Comparison of ENCODE assay signal across 14 mouse cellular contexts in the genomic region with DNA sequence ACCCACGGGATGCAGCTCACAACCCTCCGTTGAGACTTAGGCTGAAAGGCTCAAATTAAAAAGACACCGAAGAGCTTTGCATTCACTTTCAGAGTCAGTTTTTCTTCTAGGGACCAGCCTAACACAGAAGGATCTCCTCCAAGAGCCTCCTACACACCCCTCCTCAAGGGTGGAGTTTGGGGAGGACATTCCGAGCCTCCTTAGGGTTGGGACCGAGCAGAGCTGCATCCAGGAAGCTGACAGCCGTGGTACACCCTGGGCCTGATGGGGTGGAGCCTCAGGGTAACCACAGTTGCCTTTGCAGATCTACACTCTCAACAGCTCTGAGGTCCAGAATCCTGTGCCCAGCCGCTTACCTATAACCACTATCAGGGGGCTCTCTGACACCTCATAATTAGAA. TPM values are rescaled to one million over a fixed set of nuclear protein-coding genes. Genes with fewer than 3 reads are reported as not detected.
DNase-seq lines count a peak whose midpoint lies in the region; ATAC-seq and TF ChIP-seq lines count a peak whose summit lies in the region.
"Had no signal": no experiment of that assay in that cellular context is flagged by ENCODE, and none has a peak within 500 bp of the region (broad histone marks: within the 10 kb centered on the region; RNA-seq: fewer than 3 reads in every experiment).

No protein-coding gene starts in this region.

- H3K36me3 ChIP-seq in kidney, embryonic 16.5 days (ENCODE audit: insufficient read depth, low read length), result no peaks in the 10 kb centered on the region
- H3K36me3 ChIP-seq in MEL (ENCODE audit: control insufficient read depth in 1 of 2, insufficient read depth in 2 of 2, low read length in 2 of 2), result peaks cover 0 to 57% of the 10 kb centered on the region in 2 experiments; a peak in 2 of 4 replicates
- H3K36me3 ChIP-seq in intestine, embryonic 16.5 days (ENCODE audit: control insufficient read depth, insufficient read depth, low read length), result no peaks in the 10 kb centered on the region
- H3K36me3 ChIP-seq: embryonic facial prominence, embryonic 12.5 days; G1E; liver, embryonic 13.5 days had no signal

- WGBS in kidney, embryonic 16.5 days, result 43% methylated on average over 7 of the region's 7 CpGs
- 59% methylated on average over 7 of the region's 7 CpGs for WGBS in intestine, embryonic 16.5 days

- H3K9me3 ChIP-seq in kidney, embryonic 16.5 days (ENCODE audit: low read length), result no peaks in the 10 kb centered on the region
- no peaks in the 10 kb centered on the region for H3K9me3 ChIP-seq in MEL (replicated peaks; ENCODE audit: insufficient read depth, low read length)
- no peaks in the 10 kb centered on the region for H3K9me3 ChIP-seq in intestine, embryonic 16.5 days (ENCODE audit: control insufficient read depth, low read length)
- H3K9me3 ChIP-seq: embryonic facial prominence, embryonic 12.5 days; G1E; liver, embryonic 13.5 days had no signal

- H3K27ac ChIP-seq in kidney, embryonic 16.5 days (ENCODE audit: low read length), result peak overlapping the region; percentile 25; the same call in 1 of the 2 replicates
- H3K27ac ChIP-seq in MEL (ENCODE audit: control insufficient read depth, low read depth, low read length), result peak overlapping the region; percentile 41
- H3K27ac ChIP-seq in intestine, embryonic 16.5 days (ENCODE audit: low read length), result peak overlapping the region; percentile 39; the same call in 1 of the 2 replicates
- H3K27ac ChIP-seq: hindbrain, postnatal 0 days; liver, embryonic 13.5 days had no signal

- 0 out of 4 replicates have a peak, but pooled peaks of 1 of the 2 experiments have one; percentile 33 for TF ChIP-seq POLR2A in MEL (IDR thresholded peaks at IDR 0.05; ENCODE audit: control insufficient read depth in 1 of 2, insufficient read depth in 1 of 2, low read depth in 1 of 2, low read length in 2 of 2, poor library complexity in 1 of 2)

- no peaks in the 10 kb centered on the region for H3K79me2 ChIP-seq in MEL (ENCODE audit: control insufficient read depth, insufficient read depth, low read length, poor library complexity)

- H3K4me3 ChIP-seq in kidney, embryonic 16.5 days (ENCODE audit: low read length), result no peak overlapping the region
- H3K4me3 ChIP-seq in MEL (ENCODE audit: control insufficient read depth in 1 of 2, insufficient read depth in 1 of 2, low read depth in 2 of 2, low read length in 2 of 2), result peak overlapping the region in 1 of 2 experiments; percentile 8; a peak in 1 of 4 replicates
- H3K4me3 ChIP-seq in intestine, embryonic 16.5 days (ENCODE audit: low read length), result no peak overlapping the region
- H3K4me3 ChIP-seq: embryonic facial prominence, embryonic 12.5 days; liver, embryonic 13.5 days had no signal

- H3K27me3 ChIP-seq in kidney, embryonic 16.5 days (ENCODE audit: insufficient read depth, low read length), result no peaks in the 10 kb centered on the region
- H3K27me3 ChIP-seq in MEL (ENCODE audit: control insufficient read depth in 1 of 2, insufficient read depth in 2 of 2, low read length in 2 of 2), result no peaks in the 10 kb centered on the region
- H3K27me3 ChIP-seq in intestine, embryonic 16.5 days (replicated peaks; ENCODE audit: control insufficient read depth, insufficient read depth, low read length), result no peaks in the 10 kb centered on the region
- H3K27me3 ChIP-seq: embryonic facial prominence, embryonic 12.5 days; liver, embryonic 13.5 days had no signal

- no peak for TF ChIP-seq CTCF in MEL (IDR thresholded peaks at IDR 0.05 in 2 of 3, conservative IDR thresholded peaks at IDR 0.05 in 1 of 3; ENCODE audit: control insufficient read depth in 1 of 3, insufficient read depth in 1 of 3, low read depth in 2 of 3, low read length in 3 of 3, poor library complexity in 1 of 3, severe bottlenecking in 1 of 3)

- H3K4me1 ChIP-seq in kidney, embryonic 16.5 days (ENCODE audit: insufficient read depth, low read length), result peaks cover 3% of the 10 kb centered on the region; the same call in 1 of the 2 replicates
- H3K4me1 ChIP-seq in MEL (ENCODE audit: control insufficient read depth in 1 of 2, insufficient read depth in 2 of 2, low read length in 2 of 2), result peaks cover 31 to 56% of the 10 kb centered on the region in 2 experiments
- peaks cover 9% of the 10 kb centered on the region for H3K4me1 ChIP-seq in intestine, embryonic 16.5 days (ENCODE audit: control insufficient read depth, insufficient read depth, low read length)

- H3K9ac ChIP-seq in kidney, embryonic 16.5 days (replicated peaks; ENCODE audit: low read length), result no peak overlapping the region
- peak overlapping the region; percentile 49 for H3K9ac ChIP-seq in MEL (ENCODE audit: control insufficient read depth, low read depth, low read length, poor library complexity, severe bottlenecking)
- no peak overlapping the region for H3K9ac ChIP-seq in intestine, embryonic 16.5 days (ENCODE audit: low read depth, low read length)
- H3K9ac ChIP-seq: embryonic facial prominence, embryonic 12.5 days; liver, embryonic 13.5 days had no signal

- no peak for DNase-seq in kidney, adult 8-10 months
- DNase-seq in MEL (ENCODE audit: low read depth, low spot score), result peak; percentile 30
- no peak for DNase-seq in embryo, embryonic 10.5 days (ENCODE audit: low spot score)
- no peak for DNase-seq in embryo, embryonic 11 days
- DNase-seq: cerebellum, adult 11 months; liver, embryonic 13.5 days; right cerebral cortex, postnatal 4 days; thymus, postnatal 14 days had no signal

- no peak for TF ChIP-seq EP300 in MEL (IDR thresholded peaks at IDR 0.05; ENCODE audit: low read depth in 1 of 2, low read length in 2 of 2)

- ATAC-seq in kidney, embryonic 16.5 days (ENCODE audit: low FRiP score, low TSS enrichment), result peak; percentile 63
- ATAC-seq in common myeloid progenitor, adult 5-6 weeks (replicated peaks; ENCODE audit: low read depth, poor library complexity, severe bottlenecking), result 0 out of 2 replicates have a peak, but pooled peaks have one; percentile 24
- ATAC-seq in intestine, embryonic 16.5 days, result peak; percentile 40; the same call in 1 of the 2 replicates
- ATAC-seq: hindbrain, postnatal 0 days had no signal

- H3K4me2 ChIP-seq in kidney, embryonic 16.5 days (replicated peaks; ENCODE audit: low read depth, low read length), result no peak overlapping the region; the same call in 1 of the 2 replicates
- no peak overlapping the region for H3K4me2 ChIP-seq in intestine, embryonic 16.5 days (ENCODE audit: low read depth, low read length)
- H3K4me2 ChIP-seq: embryonic facial prominence, embryonic 12.5 days; liver, embryonic 13.5 days had no signal

- TF ChIP-seq RAD21 in MEL (IDR thresholded peaks at IDR 0.05; ENCODE audit: low read depth, low read length), result no peak

TF ChIP-seq in MEL, 35 proteins besides CTCF, POLR2A, EP300 and RAD21:
- no peak for TF ChIP-seq MEF2A (IDR thresholded peaks at IDR 0.05; ENCODE audit: extremely low read depth, insufficient replicate concordance, low read depth, low read length, poor library complexity, severe bottlenecking)
- no peak for TF ChIP-seq JUND (IDR thresholded peaks at IDR 0.05; ENCODE audit: low read depth, low read length)
- no peak for TF ChIP-seq ZC3H11A (IDR thresholded peaks at IDR 0.05; ENCODE audit: low read depth, low read length)
- TF ChIP-seq USF2 (IDR thresholded peaks at IDR 0.05; ENCODE audit: borderline replicate concordance in 1 of 2, insufficient read depth in 1 of 2, low read depth in 1 of 2, low read length in 2 of 2), result no peak
- 0 out of 2 replicates have a peak, but pooled peaks have one; percentile 6 for TF ChIP-seq MXI1 (IDR thresholded peaks at IDR 0.05; ENCODE audit: low read depth, low read length)
- no peak for TF ChIP-seq BHLHE40 (IDR thresholded peaks at IDR 0.05; ENCODE audit: borderline replicate concordance, low read depth, low read length)
- TF ChIP-seq SIN3A (IDR thresholded peaks at IDR 0.05; ENCODE audit: low read length), result no peak

RNA-seq across cellular contexts. Expression of a gene that starts 23.3 kb away (rescaled TPM):
- polyA plus RNA-seq in kidney, embryonic 16.5 days (2015; fragmentation: Nextera tagmentation; extraction: Ambion mirVana), result 15.2 and 33.7 TPM in 2 replicates
- total RNA-seq in MEL (2012; rRNA removed), result 9.2 and 9.6 TPM in 2 replicates
- polyA plus RNA-seq in MEL (2012; ENCODE audit: insufficient read depth in 1 of 2, insufficient read length in 2 of 2, low read depth in 1 of 2, low replicate concordance in 2 of 2, missing spikeins in 1 of 2), result 10 to 100 TPM in 1 of 2 experiments, not detected in 1; 10.6 TPM
- total RNA-seq in common myeloid progenitor, adult 5-6 weeks (2017), result 8.1 and 8.6 TPM in 2 replicates
- polyA plus RNA-seq in intestine, embryonic 16.5 days (2015; fragmentation: Nextera tagmentation; extraction: Ambion mirVana), result 17.2 and 22.0 TPM in 2 replicates
